Mouse (Mus musculus) retina, adult 2 months (tissue): ENCODE data around the gene Pdcd6ip.
A peak's percentile ranks its signal among the peaks of the same experiment; 100 is the strongest.
"Not testable (repeated sequence)": the region's sequence is repeated elsewhere in the genome, so short reads cannot be mapped to it uniquely, and the experiment has no call there.

Experiments
- DNase-seq: peaks from one replicate; pipeline ENCODE4 v3.0.0-alpha.2; 2012; ENCODE audit warnings: low read depth, low spot score

The Pdcd6ip gene

DNA sequence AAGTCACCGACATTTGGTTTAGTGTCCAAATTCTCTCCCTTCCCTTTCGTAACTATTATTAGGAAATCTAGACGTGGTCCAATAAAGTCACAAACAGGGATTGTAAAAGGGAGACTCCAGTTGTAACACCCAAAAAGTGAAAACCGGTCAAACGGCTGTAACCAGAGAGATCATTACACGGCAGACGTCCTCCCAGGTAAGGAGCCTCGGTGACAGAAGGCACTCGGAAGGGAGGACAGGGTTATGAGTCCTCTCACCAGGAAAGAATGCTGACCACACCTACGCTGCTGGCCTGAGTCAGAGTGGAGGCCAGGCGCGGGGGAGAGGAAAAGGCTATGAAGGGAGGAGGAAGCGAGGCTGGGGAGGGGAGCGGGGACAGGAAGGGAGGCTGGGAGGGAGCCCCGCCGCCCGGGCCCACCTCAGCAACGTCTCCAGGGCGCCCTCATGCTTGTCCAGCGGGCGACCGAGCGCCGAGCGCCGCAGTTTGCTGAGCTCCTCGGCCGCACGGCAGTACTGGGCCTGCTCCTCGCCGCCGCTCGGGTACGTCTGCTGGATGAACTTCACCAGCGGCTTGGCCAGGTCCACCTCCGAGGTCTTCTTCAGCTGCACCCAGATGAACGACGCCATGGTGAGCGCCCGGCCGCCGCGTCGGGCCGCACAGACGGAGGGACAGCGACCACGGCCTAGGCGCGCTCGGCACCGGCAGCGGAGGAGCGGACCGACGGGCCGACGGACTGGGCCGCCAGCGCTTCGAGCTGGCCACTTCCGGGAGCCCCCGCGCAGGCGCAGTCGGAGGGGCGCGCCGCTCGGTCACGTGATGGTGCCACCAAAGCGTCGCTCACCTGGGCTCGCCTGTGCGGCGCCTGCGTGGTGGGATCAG is at the start of gene Pdcd6ip:
Gene Pdcd6ip (minus strand): TSS at position 779 of the 880 bp plus-strand sequence.
- peak; percentile 80 for DNase-seq

DNA sequence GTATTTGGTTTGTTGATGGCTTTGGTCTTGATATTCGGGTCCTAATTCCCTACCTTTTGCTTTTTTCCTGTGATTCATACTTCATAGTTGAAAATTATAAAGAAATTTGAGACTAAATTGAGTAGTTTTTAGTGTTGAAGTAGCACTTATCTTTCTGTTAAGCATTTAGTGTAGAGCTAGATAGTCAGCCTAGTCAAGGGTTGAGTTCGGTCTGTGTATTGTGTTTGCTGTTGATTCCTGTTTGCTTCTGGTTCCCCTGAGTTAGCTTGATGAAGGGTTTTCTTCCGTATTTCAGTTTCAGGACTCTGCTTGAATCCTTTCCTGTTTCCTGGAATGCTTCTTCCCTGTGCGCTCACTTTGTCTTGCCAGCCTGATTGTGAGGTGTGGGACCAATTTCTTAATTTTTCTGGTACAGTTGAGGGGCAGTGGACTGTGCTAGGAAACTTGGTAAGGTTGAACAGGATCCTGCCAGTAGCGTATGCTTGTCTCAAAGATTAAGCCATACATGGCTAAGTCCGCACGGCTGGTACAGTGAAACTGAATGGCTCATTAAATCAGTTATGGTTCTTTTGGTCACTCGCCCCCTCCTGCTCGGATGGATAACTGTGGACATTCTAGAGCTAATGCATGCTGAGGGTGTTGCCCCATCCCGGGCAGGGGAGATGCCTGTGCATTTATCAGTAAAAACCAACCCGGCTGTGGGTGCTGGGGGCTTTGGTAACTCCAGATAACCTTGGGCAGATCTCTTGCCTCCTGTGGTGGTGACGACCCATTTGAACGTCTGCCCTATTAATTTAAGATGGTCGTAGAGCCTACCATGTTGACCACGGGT is 48.0 kb upstream of the Pdcd6ip start:
- DNase-seq: no peak

DNA sequence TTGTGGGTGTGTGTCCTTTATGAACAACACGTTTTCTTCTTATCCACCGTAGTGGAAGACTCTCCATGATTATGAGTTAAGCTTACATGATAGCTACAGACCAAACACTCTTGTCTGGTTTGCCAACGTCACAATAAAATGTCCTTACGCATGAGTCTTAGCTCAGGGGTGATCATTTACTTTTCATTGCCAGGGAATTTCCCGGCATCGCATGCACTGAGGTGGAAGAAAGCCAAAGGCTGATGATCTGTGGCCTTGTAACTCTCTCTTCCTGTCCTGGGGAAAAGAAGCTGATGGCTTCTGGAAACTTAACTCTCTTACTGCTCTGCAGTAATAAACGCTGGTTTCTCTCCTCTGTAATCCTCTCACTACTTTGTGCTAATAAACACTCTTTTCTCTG is 41.3 kb upstream of the Pdcd6ip start:
- no peak for DNase-seq

DNA sequence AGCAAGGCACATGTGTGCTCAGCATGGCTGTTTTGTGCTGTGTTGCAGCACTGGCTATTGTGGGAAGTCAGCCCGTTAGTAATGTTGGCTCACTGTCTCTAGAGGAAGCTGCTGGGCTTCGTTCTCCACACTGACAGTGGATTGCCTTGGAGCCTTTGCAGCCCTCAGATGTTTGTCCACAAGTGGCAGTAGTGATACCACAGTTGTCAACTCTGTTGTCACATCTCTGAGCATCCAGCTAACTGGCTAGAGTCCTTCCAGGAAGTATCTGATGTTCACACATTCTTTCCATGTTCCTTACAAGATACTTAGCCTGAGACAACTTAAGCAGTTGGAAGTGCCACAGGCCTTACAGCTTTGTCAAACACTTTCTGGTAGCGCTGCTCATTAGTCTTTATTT is 35.2 kb upstream of the Pdcd6ip start:
- DNase-seq: no peak

DNA sequence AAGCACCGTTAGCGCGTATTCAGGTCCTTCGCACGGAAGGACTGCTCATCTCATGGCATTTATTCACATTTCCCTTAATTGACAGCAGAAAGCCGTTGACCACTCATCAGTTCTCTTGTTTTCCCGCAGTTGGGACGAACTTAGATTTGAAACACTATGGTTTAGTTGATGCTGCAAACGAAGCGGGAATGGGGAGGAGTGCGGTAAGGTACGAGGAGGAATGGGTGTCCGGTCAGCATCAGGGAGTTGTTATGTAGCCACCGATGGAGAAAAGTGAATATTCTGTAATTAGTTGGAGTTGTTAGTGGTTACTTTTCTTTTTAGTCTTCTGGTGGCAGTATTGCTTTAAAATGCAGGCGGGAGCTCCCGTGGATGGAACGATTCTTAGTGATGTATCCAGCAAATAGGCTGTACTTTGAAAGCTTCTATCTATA is 34.3 kb upstream of the Pdcd6ip start:
- DNase-seq: peak; percentile 2

DNA sequence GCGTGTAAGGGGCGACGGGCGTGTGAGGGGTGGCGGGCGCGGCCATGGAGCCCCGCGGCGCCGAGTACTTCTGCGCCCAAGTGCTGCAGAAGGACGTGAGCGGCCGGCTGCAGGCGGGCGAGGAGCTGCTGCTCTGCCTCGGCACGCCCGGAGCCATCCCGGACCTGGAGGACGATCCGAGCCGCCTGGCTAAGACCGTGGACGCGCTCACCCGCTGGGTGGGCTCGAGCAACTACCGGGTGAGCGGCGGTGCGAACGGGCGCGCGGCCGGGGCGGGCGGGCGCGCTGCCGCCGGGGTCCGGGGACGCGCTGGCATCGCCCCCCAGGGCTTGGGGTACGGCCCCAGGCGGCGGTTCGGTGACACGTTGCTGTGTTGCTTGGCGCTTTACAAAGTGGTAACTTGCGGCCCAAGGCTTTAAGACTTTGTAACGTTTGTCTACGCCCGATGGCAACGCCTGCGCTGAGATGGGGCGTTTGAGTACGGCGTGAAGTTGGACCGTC is 33.6 kb upstream of the Pdcd6ip start:
- DNase-seq: no peak

DNA sequence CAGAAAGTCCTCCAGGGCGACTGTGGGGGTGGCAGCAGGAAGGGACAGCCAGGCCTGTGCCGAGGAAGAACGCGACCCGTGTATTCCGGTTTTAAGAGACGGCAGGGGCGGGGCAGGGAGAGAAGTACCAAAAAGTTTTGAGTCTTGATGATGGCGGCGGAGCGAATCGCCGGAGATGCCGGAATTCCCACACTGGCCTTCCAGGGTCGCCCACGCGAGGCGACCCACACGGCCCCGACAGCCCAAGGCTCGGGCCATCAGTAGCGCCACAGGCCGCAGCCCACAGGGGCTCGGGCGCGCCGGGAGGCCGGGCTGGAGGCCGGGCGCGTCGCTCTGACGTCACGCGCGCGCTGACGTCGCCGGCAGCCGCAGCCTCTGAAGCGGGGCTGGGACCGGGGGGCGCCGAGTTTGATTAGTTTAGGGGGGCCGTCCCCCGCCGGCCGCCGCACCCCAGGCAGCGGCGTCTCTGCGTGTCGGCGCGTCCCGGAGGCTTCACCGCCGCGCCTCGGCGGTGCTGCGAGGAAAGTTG is 33.1 kb upstream of the Pdcd6ip start, which contains the start of gene Clasp2:
Gene Clasp2 (plus strand): TSS at position 366 of the 529 bp plus-strand sequence.
- DNase-seq: peak; percentile 56

DNA sequence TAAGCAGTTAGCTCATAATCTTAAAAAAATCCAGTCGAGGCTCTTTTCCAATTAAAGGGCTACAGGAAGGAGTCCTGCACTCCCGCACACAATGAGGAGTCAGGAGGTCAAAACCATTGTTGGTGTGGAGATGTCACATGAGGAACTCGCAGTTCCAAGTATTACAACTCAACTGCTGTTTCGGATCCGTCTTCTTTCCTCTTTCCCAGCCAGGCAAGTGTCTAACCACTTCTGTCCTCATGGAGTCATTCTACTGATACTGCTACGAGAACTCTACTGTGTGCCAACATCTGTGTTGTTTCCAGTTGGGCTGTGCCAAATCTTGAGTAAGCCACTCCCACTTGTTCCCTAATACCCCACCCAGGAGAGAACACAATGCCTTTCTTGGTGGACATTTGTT is 30.9 kb upstream of the Pdcd6ip start:
- DNase-seq: no peak

DNA sequence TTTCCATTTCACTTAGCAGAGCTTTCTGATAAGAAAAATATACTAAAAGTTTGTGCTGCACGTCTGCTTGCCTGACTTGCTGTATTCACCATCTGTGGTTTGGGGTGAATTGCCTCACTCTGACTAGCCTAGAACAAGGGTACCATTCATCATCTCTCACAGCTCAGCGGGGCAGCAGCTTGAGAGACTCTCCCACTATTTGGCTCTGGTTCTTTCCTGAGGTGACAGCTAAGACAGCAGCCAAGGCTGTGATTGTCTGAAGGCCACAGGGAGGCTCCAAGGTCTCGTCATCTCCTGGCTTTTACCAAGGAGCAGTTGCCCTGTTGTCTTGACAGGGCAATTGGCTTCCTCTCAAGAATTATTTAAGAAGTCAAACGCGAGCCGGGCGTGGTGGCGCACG is 30.0 kb upstream of the Pdcd6ip start:
- no peak for DNase-seq

DNA sequence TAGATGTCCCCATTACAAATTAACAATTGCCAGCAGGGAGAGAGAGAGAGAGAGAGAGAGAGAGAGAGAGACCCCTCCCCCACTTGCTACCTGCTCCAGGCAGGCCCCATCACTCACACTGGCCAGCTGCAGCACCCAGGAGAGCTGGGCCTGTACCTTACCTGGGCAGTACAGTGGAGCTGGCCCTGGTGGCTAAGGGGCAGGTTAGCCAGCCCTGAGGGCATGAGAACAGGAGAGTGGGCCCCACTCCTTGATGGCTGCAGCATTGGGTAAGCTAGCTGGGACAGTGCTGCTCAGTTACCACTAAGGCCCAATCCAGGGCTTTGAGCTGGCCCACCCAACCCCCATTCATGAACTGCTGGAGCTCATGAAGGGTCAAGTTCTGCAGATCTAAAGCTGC is 27.9 kb upstream of the Pdcd6ip start:
- DNase-seq: no peak

DNA sequence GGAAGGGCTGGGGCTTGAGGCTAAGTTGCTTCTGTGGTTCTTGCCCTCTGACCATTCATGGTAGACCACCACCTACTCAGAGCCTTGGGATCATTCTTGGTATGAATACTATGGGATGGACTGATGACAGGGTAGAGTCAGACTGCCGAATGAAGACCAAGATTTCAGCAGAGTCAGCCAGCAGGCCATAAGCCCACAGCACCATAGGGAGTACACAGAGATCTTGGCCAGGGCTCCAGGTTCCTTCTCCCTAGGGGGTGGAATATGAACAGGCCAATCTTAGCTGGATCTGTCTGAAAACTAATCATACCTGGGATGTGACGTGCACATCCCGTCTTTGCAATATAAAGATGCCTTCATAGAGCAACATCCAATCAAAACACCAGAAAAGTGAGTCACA is 23.5 kb upstream of the Pdcd6ip start:
- no peak for DNase-seq

DNA sequence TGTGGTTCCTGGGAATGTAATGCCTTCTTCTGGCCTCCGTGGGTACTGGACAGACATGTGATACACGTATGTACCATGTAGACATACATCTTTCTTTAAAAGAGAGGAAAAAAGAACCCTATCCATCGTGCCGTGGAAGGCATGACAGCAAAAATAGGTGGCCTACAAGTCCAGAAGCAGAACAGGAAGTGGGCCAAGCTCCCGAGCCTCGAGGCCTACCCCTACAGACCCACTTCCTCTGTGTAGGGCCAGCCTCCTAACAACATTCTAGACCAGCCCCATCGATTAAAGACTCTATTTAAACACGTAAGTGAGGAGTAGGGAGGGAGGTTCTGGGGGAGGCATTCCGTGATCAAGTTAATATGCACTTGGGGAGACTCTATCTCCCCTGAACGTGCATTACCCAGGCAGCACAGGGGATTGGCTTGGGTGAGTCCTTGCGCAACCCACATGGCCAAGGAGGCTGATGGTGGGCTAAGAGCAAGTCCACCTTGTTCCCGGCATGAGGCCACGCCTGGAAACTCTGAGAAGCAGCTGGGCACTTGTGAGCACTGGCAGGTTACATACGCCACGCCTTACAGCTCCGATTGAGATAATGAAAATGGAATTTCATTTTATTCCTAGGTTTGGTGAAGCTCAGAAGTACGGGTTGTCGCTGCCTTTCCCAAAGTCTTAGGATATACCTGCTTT is 19.1 kb upstream of the Pdcd6ip start:
- DNase-seq: no peak

DNA sequence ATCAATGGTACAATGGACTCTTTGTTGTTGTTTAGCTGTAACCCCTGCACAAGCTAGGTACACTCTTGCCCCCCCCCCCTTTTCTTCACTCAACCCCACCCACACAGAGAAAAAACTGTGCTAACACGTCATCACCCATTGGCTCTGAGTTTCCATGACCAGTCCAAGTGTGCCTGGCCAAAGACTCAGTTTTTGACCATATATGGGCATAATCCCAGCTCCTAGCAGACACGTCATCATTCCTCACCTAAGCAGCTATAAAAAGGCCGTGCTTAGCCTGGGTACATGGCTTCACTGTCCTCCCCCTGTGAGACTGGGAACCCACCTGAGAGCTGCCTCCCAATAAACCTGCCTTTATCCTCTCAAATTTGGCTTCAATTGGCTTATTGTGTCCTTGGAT is 18.1 kb upstream of the Pdcd6ip start:
- no peak for DNase-seq

DNA sequence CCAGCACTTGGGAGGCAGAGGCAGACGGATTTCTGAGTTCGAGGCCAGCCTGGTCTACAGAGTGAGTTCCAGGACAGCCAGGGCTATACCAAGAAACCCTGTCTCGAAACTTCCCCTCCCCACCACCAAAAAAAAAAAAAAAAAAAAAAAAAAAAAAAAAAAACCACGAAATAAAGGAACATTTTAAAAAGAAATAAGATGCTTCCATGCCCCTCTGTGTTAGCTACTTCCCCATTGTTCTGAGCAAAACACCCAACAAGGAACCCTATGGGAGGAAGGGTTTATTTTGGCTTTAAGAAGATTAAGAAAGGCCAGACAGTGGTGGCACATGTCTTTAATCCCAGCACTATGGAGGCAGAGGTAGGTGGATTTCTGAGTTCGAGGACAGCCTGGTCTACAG is 17.6 kb upstream of the Pdcd6ip start:
- DNase-seq: not testable (repeated sequence)

DNA sequence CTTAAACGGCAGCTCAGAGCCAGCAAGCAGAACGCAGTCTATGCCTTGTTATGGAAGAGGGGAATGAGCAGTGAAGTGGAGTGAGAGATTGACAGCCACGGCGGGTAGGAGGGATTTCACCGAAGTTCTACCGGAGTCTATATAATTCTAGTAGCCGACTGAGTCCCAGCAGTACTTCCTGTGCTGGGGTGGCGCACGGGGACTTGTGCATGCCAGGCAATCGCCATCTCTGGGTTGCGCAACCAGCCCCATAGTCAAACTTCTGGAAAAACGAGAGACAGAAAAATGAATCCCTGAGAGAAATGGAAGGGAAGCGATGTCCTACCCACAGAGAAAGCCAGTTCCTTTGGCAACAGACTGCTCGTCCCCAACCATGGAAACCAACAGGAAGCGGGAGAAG is 16.6 kb upstream of the Pdcd6ip start:
- no peak for DNase-seq

DNA sequence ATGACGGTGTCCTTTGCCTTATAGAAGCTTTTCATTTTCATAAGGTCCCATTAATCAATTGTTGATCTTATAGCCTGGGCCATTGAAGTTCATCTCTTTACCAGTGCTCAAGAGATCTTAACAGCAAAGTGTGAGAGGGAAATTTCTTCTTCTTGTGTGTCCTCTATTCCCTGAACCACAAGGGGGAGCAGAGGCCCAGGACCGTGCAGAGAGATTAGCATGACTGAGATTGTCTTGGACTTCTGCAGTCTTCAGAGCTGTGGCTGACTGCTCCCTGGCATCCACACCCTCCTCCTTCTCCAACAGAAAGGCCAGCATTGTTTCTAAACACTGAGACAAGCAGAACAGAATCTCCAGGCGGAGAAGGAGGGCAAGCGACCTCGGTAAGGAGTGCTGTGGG is 11.0 kb upstream of the Pdcd6ip start:
- DNase-seq: no peak

DNA sequence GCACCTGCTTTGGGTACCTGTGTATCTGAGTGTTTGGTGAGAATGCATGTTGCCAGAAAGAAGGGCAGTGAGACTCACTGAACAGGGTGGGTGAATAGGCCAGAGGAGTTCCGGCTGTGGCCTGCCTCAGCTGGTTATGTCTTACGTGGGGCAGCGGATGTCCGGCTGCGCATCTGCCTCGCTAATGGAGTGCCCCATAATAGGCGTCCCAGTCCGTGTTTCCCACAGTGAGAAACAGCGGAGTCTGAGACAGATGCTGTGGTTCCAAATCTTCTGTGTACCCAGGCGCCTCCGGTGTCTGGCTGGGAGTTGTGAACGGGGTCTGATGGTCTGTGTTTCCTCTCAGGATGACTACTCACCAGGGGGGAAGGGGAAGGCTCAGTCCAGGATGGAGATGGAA is 2.8 kb upstream of the Pdcd6ip start:
- no peak for DNase-seq

DNA sequence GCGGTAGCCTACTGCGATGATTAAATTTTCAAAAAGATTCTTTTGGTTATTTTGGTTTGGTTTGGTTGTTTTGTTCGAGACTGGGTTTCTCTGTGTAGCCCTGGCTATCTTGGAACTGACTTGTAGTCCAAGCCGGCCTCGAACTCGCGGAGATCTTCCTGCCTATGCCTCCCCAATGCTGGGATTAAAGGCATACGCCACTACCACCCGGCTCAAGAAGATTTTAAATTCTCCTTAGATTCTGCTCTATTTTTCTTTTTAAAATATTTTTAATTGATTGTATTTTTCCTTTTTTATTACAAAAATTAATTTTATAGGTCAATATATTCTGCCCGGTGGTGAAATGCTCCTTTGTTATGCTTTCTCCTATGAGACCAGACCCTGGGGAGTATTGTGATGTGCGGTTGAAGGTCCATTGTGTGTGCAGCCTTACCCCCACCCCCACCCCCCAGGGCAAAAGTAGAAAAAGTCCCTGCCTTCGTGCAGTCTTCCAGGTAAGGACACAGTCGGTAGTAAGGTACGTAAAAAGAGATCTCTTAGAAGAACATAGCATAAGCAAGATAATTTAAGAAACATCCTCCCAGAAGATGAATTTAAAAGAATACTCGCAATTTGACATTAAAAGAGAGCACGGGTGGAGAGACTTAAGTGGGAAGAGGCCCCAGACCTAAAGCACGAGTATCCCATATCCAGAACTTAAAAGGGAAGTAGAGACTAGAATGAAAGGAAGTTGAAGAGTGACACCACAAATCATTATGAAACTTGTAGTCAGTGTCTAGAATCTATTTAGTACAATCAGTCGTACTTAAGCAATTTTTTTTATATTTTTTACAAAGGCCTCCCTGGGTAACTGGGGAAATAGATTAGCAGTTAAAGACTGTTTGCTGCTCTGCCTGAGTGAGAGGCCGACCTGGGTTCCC is 562 bp upstream of the Pdcd6ip start:
- no peak for DNase-seq

DNA sequence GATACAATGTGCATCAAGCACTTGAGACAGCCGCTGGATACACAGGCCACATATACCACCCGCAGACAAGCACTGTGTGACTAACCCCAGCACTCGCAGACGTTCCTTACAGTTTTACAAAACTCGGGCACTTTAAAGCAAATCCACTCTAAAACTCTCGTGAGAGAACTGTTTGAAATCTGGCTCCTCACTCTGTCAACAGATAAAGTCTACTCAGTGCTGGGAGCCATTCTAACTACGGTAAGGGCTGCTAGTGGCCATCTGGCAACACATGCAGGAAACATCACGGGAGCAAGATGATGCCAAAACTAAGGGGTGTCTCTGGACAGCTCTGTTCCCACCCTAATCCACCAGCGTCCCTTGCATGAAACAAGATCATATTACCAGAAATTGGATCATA is 1.2 kb downstream of the Pdcd6ip start:
- no peak for DNase-seq

DNA sequence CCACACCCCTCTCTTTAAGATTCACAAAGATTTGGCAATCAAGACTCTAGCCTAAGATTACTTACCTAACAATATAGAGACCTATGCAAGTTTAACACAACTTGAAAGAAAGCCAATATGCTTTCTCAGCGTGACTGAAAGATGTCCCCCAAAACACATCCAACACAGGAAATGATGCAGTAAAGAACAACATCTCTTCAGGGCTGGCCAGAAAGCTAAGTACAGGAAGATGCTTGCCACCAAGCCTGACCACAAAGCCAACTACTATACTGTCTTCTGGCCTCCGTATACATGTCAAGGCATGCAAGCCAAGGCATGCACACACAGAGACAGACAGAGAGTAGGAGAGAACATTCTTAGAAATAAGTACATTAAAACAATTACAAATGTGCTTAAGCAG is 2.0 kb downstream of the Pdcd6ip start:
- DNase-seq: no peak
